Mouse (Mus musculus) embryonic facial prominence, embryonic 11.5 days (tissue): Measurements from ENCODE around the gene Plch2. TPM values are rescaled to one million over a fixed set of nuclear protein-coding genes. Genes with fewer than 3 reads are reported as not detected.

ENCODE experiments used
- ATAC-seq: fragments of 200-750 bp; cut with Nextera tagmentation; replicated peaks from 2 replicates; pipeline ENCODE4 v1.8.0; 2017; ENCODE audit warnings: low read depth; ENCODE audit not compliant: insufficient number of reproducible peaks, low FRiP score, low TSS enrichment
- DNase-seq: peaks from one replicate; pipeline ENCODE4 v3.0.0-alpha.2; 2015; ENCODE audit warnings: low spot score
- H3K27ac ChIP-seq: fragments of 300-500 bp; sonication (generic); replicated peaks from 2 replicates; pipeline ENCODE4 v1.5.1; 2014; ENCODE audit warnings: mild to moderate bottlenecking, low read depth, low read length, control low read depth
- H3K27me3 ChIP-seq: fragments of 300-500 bp; sonication (generic); 2 replicates; pipeline ENCODE4 v1.6.1; 2014; ENCODE audit warnings: mild to moderate bottlenecking, low read length, moderate library complexity, mixed read lengths; ENCODE audit not compliant: control insufficient read depth, insufficient read depth
- H3K36me3 ChIP-seq: fragments of 300-500 bp; sonication (generic); replicated peaks from 2 replicates; pipeline ENCODE4 v1.6.1; 2014; ENCODE audit warnings: low read depth, mild to moderate bottlenecking, low read length, moderate library complexity, mixed read lengths; ENCODE audit not compliant: control insufficient read depth, insufficient read depth
- H3K4me1 ChIP-seq: fragments of 300-500 bp; sonication (generic); 2 replicates; pipeline ENCODE4 v1.6.1; 2014; ENCODE audit warnings: low read length, mixed read lengths; ENCODE audit not compliant: control insufficient read depth, insufficient read depth
- H3K4me2 ChIP-seq: fragments of 300-500 bp; sonication (generic); 2 replicates; pipeline ENCODE4 v1.6.1; 2014; ENCODE audit warnings: low read depth, mild to moderate bottlenecking, control low read depth, low read length, moderate library complexity
- H3K4me3 ChIP-seq: fragments of 300-500 bp; sonication (generic); 2 replicates; pipeline ENCODE4 v1.5.1; 2014; ENCODE audit warnings: low read depth, low read length, control low read depth
- H3K9ac ChIP-seq: fragments of 300-500 bp; sonication (generic); replicated peaks from 2 replicates; pipeline ENCODE4 v1.6.1; 2014; ENCODE audit warnings: mild to moderate bottlenecking, control low read depth, low read length
- H3K9me3 ChIP-seq: fragments of 300-500 bp; sonication (generic); replicated peaks from 2 replicates; pipeline ENCODE4 v1.6.1; 2016; ENCODE audit warnings: mild to moderate bottlenecking, low read length, inconsistent platforms, mixed read lengths; ENCODE audit not compliant: control insufficient read depth
- WGBS: fragments of 180-500 bp; shearing (Covaris S2); extraction: QIAGEN DNeasy Blood & Tissue Kit; methylation state at CpG from one replicate; pipeline ENCODE4 v1.1.7; 2014; 5-methylcytosine and 5-hydroxymethylcytosine counted together
- polyA plus RNA-seq: library from polyadenylated mRNA; unstranded; fragments of >200 nt; fragmentation: Nextera tagmentation; extraction: Ambion mirVana; gene quantifications from 2 replicates; pipeline ENCODE4 v1.2.1, GENCODE M21; 2014

Gene Plch2
- polyA plus RNA-seq, 1 experiment from 2014 or later = 1.4 TPM

GRCm38 (mm10) chr4:154940156-154940555 is 116.4 kb downstream of the Plch2 start:
- H3K4me1 ChIP-seq = no peaks in the 10 kb centered on the region
- H3K27ac ChIP-seq = no peak overlapping the region
- WGBS = 83% methylated on average over 2 of the region's 2 CpGs
- ATAC-seq (no peak), DNase-seq (no peak)
- no peak overlapping the region for H3K9ac ChIP-seq
- no peaks in the 10 kb centered on the region for H3K36me3 ChIP-seq
- no peaks in the 10 kb centered on the region for H3K27me3 ChIP-seq
- no peak overlapping the region for H3K4me3 ChIP-seq
- H3K9me3 ChIP-seq = no peaks in the 10 kb centered on the region
- H3K4me2 ChIP-seq = no peak overlapping the region

GRCm38 (mm10) chr4:154937746-154938145 is 118.8 kb downstream of the Plch2 start:
- no peaks in the 10 kb centered on the region for H3K9me3 ChIP-seq
- H3K27me3 ChIP-seq = no peaks in the 10 kb centered on the region
- DNase-seq = no peak
- 87% methylated on average over 1 of the region's 1 CpGs for whole genome bisulfite sequencing
- no peak overlapping the region for H3K9ac ChIP-seq
- no peaks in the 10 kb centered on the region for H3K36me3 ChIP-seq
- no peak overlapping the region for H3K4me3 ChIP-seq
- H3K27ac ChIP-seq = no peak overlapping the region
- H3K4me1 ChIP-seq = no peaks in the 10 kb centered on the region
- no peak for ATAC-seq
- H3K4me2 ChIP-seq = no peak overlapping the region

GRCm38 (mm10) chr4:154936542-154937255 is 119.9 kb downstream of the Plch2 start:
- Histone ChIP-seq H3K27ac (no peak overlapping the region), H3K9ac (no peak overlapping the region), H3K4me3 (no peak overlapping the region), H3K4me1 (no peaks in the 10 kb centered on the region), H3K4me2 (no peak overlapping the region), H3K9me3 (no peaks in the 10 kb centered on the region), H3K36me3 (no peaks in the 10 kb centered on the region), H3K27me3 (no peaks in the 10 kb centered on the region)
- DNase-seq (no peak), ATAC-seq (no peak)
- WGBS = 60% methylated on average over 8 of the region's 8 CpGs

- Histone ChIP-seq H3K27me3 (no peaks in the 10 kb centered on the region), H3K4me3 (no peak overlapping the region), H3K9me3 (no peaks in the 10 kb centered on the region), H3K4me1 (no peaks in the 10 kb centered on the region), H3K36me3 (no peaks in the 10 kb centered on the region), H3K9ac (no peak overlapping the region), H3K27ac (no peak overlapping the region), H3K4me2 (no peak overlapping the region)
- 74% methylated on average over 7 of the region's 7 CpGs for WGBS
- DNase-seq (no peak), ATAC-seq (no peak)
Observed at GRCm38 (mm10) chr4:154935788-154936187, 120.8 kb downstream of the Plch2 start.

- no peaks in the 10 kb centered on the region for H3K36me3 ChIP-seq
- H3K27ac ChIP-seq = no peak overlapping the region
- H3K4me2 ChIP-seq = no peak overlapping the region
- H3K9me3 ChIP-seq = no peaks in the 10 kb centered on the region
- H3K9ac ChIP-seq = no peak overlapping the region
- H3K4me3 ChIP-seq = no peak overlapping the region
- 88% methylated on average over 2 of the region's 2 CpGs for WGBS
- DNase-seq (no peak), ATAC-seq (no peak)
- no peaks in the 10 kb centered on the region for H3K27me3 ChIP-seq
- no peaks in the 10 kb centered on the region for H3K4me1 ChIP-seq
Observed at GRCm38 (mm10) chr4:154934800-154935199, 121.8 kb downstream of the Plch2 start.

GRCm38 (mm10) chr4:154933306-154933907 is 123.2 kb downstream of the Plch2 start:
- Histone ChIP-seq H3K9ac (no peak overlapping the region), H3K4me2 (no peak overlapping the region), H3K36me3 (no peaks in the 10 kb centered on the region), H3K27me3 (no peaks in the 10 kb centered on the region), H3K4me3 (no peak overlapping the region), H3K27ac (no peak overlapping the region), H3K9me3 (no peaks in the 10 kb centered on the region), H3K4me1 (no peaks in the 10 kb centered on the region)
- DNase-seq (no peak), ATAC-seq (no peak)
- WGBS = 65% methylated on average over 13 of the region's 13 CpGs

Other genes with a start within 250 kb of the Plch2 start
- 0.32 and 0.58 TPM in 2 replicates for gene Ttc34, start 219.3 kb downstream of the Plch2 start, polyA plus RNA-seq
- gene Mmel1, start 187.2 kb downstream of the Plch2 start, polyA plus RNA-seq = 0.28 and 0.54 TPM in 2 replicates
- gene Fam213b, start 157.6 kb downstream of the Plch2 start, polyA plus RNA-seq = 45.7 and 46.9 TPM in 2 replicates
- 0.35 and 0.71 TPM in 2 replicates for gene Tnfrsf14, start 128.2 kb downstream of the Plch2 start, polyA plus RNA-seq
- 35.4 and 47.4 TPM in 2 replicates for gene Hes5, start 95.9 kb downstream of the Plch2 start, polyA plus RNA-seq
- gene Pank4, start 92.7 kb downstream of the Plch2 start, polyA plus RNA-seq = 43.6 and 48.8 TPM in 2 replicates
- 7.3 and 7.4 TPM in 2 replicates for gene Pex10, start 10.2 kb upstream of the Plch2 start, polyA plus RNA-seq
- 164 and 173 TPM in 2 replicates for gene Rer1, start 29.6 kb upstream of the Plch2 start, polyA plus RNA-seq
- gene Morn1, start 29.8 kb upstream of the Plch2 start, polyA plus RNA-seq = 3.3 and 3.5 TPM in 2 replicates
- gene Ski, start 165.8 kb upstream of the Plch2 start, polyA plus RNA-seq = 15.4 and 15.9 TPM in 2 replicates
- 87.8 and 93.4 TPM in 2 replicates for gene Faap20, start 193.0 kb upstream of the Plch2 start, polyA plus RNA-seq